Mouse (Mus musculus): ENCODE measurements at regions not wholly inside any gene's neighbourhood (a gene's known extent, or its start where the extent isn't known, plus 50 kb on each side); places are given as distances from the start of the nearest gene placed in this dataset.
A peak's percentile ranks its signal among the peaks of the same experiment; 100 is the strongest.

DNA sequence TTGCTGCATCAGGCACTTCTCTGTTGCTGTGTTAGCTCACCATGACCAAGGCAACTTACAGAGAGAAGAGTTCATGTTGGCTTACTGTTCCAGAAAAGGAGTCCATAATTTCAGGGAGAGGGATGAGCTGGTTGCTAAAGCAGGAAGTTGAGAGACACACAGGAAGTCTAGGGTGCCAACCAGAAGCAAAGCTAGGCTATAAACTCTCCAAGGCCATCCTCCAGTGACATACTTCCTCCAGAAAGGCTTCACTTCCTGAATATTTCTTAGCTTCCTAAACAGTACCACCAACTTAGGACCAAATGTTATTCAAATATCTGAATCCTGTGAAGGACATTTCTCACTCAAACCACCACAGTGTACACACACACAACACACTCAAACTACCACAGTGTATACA is 2010.6 kb downstream of the A830018L16Rik start:
- no peak for DNase-seq (ENCODE audit: low spot score)

DNA sequence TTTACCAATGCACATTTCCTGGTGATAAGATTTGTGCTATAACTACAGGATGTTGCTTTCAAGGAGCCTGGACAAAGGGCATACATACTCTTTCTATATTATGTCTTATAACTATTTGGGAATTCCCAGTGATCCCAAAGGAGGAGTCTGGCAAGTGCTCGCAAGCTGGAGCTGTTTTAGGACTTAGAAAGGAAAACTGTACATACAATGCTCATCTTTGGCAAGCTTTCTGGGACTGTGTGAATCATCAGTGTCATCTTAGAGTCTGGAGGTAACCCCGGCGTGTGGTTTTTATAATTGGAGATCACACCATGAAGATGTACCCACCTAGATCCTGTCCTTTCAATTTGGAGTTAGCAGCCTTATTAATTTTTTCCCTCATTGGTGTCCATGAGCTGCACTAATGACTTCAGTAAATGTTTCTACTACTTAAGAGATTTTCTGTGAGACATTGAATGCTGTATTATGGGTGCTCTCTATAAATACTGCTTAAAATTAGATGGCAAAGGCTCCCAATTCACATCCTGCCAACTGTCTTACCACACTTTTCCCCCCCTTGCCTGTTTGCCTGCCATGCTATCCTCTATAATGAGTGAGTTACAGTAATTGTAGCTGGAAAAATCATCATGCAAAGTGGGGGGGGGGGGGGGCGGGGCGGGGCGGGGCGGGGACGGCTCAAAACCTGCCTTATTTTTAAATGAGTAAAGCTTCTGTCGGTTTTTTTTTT is 2011.9 kb downstream of the A830018L16Rik start:
- no peak for DNase-seq (ENCODE audit: low spot score)

DNA sequence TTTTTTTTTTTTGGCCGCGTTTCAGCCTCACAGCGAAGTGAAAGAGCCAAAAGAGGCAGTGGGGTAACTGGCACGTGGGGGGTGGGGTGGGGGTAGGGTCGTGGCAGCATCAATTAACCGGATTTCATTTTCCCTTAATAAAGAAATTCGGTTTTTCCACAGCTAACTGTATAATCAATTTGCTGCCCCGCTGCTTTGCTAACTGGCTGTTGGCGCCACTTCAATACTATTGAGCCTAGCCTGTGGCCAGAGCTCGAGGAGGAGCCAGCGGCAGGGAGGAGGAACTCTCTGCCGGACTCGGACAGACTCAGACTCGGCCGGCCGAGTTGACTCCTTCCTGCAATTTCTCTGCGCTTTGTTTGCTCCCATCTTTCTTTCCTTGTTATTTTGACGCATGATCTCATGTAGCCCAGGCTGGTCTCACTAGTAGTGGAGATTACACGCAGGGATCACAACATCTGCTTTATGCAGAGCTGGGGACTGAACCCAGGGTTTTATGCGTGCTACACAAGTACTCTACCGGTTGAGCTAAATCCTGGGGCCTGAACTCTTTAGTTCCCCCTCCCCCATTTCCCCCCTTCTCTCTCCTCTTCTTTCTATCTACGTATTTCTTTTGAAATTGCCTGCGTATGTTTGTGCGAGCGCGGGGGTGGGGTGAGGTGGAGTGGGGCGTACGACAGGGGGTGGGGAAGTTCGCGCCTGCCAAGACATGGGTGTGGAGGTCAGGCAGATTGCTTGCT is 2012.6 kb downstream of the A830018L16Rik start:
- peak; percentile 12 for DNase-seq (ENCODE audit: low spot score)

DNA sequence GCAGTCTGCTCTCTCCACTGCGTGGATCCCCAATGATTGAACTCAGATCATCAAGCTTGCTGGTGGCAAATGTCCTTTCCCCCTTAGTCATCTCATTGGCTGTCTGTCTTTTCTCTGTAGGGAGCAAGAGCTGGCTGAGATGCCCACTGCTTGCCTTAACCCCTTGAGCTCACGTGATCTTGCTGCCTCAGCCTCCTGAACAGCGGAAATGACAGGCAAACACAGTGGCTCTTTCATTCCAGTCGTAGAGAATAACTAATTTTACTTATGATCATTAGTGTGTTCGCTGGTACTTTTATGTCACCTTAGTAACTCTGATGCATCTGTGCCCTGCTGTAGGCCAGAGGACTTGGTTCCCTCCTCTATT is 2013.1 kb downstream of the A830018L16Rik start:
- DNase-seq (ENCODE audit: low spot score) = no peak

DNA sequence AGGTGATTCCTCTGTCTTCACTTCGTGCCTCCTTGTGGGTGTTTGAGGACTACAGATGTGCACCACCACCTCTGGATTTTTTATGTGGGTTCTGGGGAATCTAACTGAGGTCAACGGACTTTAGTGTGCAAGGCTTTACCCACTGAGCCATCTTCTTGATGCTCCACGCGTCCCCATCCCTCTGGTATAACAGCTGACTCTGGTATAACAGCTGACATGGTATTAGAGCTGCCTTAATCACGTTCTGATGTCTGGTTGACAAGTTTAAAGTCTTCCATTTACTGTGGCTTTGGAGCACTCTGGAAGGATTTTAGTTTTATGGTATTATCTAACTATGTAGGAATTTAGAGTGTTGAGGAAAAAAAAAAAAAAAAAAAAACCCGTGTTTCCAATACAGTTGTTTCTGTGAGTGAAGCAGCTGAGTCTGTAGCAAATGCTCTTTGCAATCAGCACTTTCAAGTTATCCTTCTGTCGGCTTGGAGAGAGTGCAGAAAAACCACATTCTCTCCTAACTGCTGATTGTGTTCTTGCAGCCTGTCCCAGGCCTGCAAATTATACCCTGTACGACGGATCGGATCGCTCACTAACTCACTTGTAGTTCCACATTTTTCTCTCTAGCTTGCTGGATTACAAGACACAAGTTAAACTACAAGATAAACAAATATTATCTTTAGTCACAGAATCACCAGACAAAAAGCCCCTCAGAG is 2013.7 kb downstream of the A830018L16Rik start:
- DNase-seq (ENCODE audit: low spot score) = no peak

DNA sequence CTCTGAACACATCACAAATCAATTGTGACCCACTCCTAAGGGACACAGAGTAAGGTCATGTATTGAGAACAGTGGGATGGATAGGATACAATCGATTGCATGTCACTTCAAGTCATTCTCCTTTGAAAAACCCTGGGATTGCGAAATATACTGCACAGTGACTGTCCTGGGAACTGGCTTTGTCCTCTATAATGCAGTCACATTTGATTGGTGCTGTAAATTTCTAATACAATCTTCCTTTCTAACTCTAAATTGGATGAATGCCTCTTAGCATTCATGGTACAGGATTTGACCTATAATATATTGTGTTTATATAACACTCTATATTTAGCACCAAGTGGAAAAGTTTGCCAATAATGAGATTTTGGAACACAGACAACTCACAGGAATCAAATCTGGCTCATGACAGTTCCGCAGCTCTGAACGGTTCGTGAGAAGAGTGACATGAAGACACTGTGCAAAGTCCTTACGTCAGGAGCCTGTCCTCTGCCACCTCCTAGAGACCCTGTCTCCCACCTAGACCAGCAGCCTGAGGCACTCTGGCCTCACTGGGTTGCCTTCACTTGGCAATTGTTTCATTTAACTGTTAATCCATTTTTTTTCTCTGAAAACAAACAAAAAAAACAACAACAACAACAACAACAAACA is 2024.0 kb downstream of the A830018L16Rik start:
- no peak for DNase-seq (ENCODE audit: low spot score)

DNA sequence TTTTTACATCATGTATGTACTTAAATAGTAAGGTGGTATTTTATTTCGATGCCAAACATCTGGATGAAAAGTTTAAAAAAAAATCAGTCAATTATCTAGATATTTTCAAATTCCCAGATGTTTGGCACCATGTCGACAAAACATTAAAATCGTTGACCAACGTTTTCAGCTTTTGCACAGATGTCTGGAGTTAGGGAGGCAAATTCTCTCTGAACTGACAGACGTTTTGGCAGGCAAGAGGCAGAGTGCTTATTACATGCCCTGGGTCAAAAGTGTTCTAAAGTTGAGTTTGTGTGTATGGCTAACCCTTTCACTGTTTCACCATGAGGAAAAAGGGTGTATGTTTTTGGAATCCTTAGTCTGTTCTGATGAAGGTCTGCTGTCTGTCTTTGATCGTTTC is 2028.5 kb downstream of the A830018L16Rik start:
- DNase-seq (ENCODE audit: low spot score) = no peak

DNA sequence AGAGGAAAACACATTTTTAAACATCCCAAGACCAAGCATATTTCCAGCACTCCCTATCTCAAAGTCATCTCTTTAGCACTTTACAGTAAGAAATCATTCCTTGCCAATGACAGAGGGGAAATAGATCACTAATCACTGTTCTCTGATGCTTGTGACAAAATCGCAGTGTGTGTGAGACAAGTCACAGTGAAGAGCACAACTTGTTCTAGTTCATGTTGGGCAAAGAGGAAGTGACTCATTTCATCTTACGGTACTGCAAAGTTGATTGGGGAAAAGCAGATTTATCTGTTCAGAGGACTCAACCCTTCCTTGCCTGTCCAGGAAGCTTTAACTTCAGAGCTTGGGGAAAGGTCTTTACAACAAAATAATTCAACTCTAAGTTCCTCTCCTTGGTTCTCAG is 2040.6 kb downstream of the A830018L16Rik start:
- no peak for DNase-seq (ENCODE audit: low spot score)

DNA sequence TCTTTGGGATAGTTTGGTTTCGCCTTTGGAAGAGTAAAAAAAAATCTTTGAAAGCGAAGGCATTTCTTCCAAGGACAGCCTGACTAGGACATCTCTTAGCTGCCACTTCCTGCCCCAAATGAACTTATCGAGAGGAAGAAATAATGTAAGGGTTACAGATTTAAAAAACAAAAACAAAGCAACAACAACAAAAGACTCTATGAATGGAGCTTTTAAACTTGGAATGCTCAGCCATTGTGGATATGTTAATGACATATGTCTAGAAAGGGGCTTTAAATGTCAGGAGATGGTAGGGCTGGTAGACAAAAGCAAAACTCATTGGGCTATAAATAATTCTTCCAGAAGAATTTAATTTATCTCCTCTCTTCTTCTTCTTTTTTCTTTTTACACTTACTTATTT is 2041.7 kb downstream of the A830018L16Rik start:
- DNase-seq (ENCODE audit: low spot score) = no peak

DNA sequence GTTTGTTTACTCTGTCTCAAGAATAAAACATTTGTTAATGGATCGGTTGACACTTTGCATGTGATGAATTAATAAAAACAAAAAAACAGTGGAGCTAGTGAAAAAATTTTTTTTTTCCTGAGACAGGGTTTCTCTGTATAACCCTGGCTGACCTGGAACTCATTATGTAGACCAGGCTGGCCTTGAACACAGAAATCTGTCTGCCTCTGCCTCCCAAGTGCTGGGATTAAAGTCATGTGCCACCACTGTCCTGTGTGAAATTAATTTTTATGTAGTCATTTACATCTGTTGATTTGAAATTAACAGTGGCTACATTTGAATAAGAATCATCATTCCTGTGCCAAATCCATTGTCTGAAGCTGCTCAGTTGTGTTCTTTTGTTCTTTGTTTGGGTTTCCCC is 2050.4 kb downstream of the A830018L16Rik start:
- DNase-seq (ENCODE audit: low spot score) = no peak

DNA sequence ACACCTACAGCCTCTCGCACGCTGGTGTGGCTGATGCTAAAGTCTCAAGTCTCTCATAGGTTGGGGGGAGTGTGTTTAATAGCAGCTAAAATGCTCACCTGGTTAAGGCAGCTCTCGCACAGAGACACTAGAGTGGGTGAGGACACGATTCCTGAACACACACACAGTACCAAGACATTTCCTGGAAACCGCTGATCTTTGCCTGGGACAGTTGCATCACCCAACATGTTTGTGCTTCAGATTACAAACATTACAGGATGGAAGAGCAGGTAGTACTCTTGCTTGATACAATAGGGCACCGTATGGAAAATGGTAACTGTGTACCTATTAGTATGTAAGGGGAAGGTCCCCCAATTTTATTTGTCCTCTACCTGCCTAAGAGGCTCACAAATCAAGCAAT is 2053.3 kb downstream of the A830018L16Rik start:
- no peak for DNase-seq (ENCODE audit: low spot score)

DNA sequence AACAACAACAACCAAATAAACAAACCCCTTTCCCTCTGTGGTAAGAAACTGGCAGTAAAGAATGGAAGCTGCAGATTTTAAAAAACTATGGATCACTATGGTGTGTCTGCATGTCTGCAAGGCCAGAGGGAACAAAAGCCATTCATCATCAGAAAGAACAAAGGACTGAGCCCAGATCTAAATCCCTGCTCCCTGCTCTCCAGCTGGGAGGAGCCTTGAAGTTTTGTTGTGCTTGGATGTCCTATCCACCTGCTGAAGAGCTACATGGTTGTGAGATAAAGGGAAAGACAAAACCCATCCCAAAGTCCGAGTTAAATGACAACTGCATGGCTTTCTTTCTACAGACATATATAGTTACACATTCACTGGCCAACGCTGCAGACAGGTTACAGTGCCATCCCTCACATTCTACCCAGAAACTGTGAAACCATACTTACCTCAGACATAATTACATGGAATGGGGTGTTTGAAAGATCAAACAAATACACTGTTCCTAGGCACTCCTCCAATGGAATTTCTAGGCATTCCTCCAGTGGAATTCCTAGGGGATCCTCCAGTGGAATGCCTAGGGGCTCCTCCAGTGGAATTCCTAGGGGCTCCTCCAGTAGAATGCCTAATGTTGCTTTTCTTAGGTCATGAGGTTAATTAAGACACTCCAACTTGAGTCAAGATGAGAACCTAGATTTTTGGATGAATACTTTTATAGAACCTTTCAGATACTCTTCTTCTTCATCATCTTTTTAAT is 2054.2 kb downstream of the A830018L16Rik start:
- no peak for DNase-seq (ENCODE audit: low spot score)

DNA sequence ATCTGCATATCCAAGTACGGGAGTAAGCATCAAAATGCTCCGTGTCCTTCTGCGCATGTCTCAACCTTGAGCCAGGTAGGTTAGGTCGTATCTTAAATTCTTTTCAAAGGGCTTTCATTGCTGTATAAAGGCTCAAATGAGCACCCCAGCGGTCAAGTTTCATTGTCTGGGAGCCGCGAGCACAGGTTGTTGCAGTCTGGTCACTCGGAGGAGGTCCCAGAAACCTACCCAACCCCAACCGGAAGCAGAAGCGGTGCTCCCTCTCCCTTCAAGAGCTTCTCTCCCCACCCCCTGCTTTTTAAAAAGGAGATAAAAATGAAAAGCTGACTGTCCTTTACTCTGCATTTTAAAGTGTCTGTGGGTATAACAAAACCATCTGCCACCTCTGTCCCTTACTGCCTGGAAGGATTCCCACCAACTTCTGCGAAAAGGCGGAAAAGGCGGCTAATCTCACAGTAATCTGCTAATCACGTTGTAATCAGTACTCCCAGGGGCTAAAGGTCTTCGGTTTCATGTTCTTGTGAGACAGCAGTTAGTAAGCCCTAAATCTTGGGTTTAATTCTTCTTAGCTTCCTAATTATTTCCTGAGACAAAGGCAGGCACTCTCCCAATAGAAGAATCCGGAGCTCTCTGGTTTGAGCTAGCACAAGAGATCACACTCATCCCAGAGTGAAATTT is 2081.0 kb downstream of the A830018L16Rik start:
- DNase-seq (ENCODE audit: low spot score) = no peak

DNA sequence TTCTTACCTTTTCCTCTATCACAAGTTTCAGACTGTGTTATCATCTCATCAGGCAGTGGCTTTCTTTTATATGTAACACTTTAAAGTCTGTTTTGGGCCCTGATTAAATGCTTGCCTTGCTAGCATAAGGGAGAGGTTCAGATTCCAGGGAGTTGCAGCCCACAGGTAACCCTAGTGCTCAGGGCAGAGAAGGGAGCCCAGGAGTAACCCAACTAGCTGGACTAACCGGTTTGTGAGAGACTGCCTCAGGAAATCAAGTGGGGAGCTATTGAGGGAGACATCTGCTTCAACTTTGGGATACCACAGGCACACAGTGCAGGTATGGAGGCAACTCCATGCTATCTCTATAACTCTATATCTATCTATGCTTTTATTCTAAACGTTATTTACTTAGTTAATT is 2082.5 kb downstream of the A830018L16Rik start:
- DNase-seq (ENCODE audit: low spot score) = no peak

DNA sequence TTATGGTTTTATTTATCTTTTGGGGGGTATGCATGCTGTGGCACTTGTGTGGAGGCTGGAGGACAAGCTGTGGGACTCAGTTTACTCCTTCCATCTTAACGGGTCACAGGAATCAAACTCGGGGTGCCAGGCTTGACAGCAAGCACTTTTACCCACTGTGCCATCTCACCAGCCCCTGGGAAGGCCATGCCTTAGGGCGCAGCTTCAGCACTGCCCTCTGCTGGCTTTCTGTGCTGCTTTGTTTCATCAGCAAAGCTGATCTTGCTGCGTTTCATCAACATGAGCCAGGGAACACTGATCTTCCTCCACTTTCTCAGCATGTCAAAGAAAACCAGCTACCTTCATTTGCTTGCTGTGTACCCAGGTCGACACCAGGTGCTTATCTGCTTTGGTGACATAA is 2086.6 kb downstream of the A830018L16Rik start:
- no peak for DNase-seq (ENCODE audit: low spot score)

DNA sequence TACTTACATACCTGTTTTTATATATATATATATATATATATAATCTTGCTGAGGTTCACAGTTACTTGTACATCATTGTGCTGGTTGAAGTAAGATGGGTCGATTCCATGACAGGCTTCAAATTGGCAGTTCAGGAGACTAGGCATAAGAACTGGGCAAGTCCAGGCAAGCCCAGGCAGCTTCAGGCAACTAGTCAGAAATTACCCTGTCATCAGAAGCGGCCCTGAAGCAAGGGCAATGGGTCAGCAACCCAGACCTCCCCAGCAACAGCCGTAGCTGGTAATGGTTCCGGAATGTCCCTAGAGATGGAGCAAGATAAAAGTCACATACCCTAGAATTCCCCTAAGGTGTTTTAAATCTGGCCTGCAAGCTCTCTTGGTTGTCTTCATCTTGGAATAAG is 2088.0 kb downstream of the A830018L16Rik start:
- no peak for DNase-seq (ENCODE audit: low spot score)

DNA sequence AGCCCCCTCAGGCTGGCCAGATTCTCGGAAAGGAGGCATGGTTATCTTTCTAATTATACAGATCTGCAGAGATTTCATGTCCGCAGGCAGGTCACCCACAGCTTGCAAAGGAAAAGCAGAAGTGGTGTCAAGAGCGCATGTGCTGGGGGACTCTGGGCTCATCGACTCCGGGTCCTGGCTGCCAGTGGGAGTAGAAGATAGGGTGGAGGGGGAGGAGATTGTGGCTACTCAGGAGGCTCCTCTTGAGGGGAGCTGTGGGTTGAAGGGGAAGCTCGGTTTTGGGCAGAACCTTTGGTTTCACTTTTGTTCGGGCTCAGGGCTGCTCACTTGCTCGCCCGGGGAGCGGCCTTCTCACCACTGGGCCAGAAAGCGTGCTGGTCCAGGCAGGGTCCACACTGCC is 2099.9 kb downstream of the A830018L16Rik start:
- peak; percentile 14 for DNase-seq (ENCODE audit: low spot score)
